Mouse (Mus musculus) NIH3T3 (cell line): ENCODE data around the gene Rin2.
A peak's percentile ranks its signal among the peaks of the same experiment; 100 is the strongest.

ENCODE experiments used
- DNase-seq: peaks from one replicate; pipeline ENCODE4 v3.0.0-alpha.2; 2012; ENCODE audit warnings: low read depth

The Rin2 gene

GRCm38 (mm10) chr2:145730905-145731304 is 55.9 kb downstream of the Rin2 start:
- DNase-seq: no peak

GRCm38 (mm10) chr2:145735079-145735478 is 60.1 kb downstream of the Rin2 start:
- DNase-seq: peak; percentile 34

GRCm38 (mm10) chr2:145736543-145736942 is 61.5 kb downstream of the Rin2 start:
- DNase-seq: no peak

GRCm38 (mm10) chr2:145737196-145737595 is 62.2 kb downstream of the Rin2 start:
- peak; percentile 76 for DNase-seq

- no peak for DNase-seq
These were observed 65.7 kb downstream of the Rin2 start for GRCm38 (mm10) chr2:145740729-145741128.

GRCm38 (mm10) chr2:145742795-145743710 is 68.0 kb downstream of the Rin2 start:
- no peak for DNase-seq

GRCm38 (mm10) chr2:145746406-145746805 is 71.4 kb downstream of the Rin2 start:
- no peak for DNase-seq

- DNase-seq: no peak
These were observed 74.6 kb downstream of the Rin2 start for GRCm38 (mm10) chr2:145749645-145750044.

- no peak for DNase-seq
These were observed 77.6 kb downstream of the Rin2 start for GRCm38 (mm10) chr2:145752572-145752971.

GRCm38 (mm10) chr2:145753973-145754372 is 79.0 kb downstream of the Rin2 start:
- no peak for DNase-seq

GRCm38 (mm10) chr2:145755864-145756822 is 81.1 kb downstream of the Rin2 start:
- DNase-seq: peak; percentile 27

- peak; percentile 79 for DNase-seq
These were observed 85.1 kb downstream of the Rin2 start for GRCm38 (mm10) chr2:145760121-145760520.

- DNase-seq: peak; percentile 76
These were observed 86.4 kb downstream of the Rin2 start for GRCm38 (mm10) chr2:145761436-145761835.

GRCm38 (mm10) chr2:145769964-145770363 is 94.9 kb downstream of the Rin2 start:
- DNase-seq: no peak

GRCm38 (mm10) chr2:145770730-145771536 is 95.9 kb downstream of the Rin2 start:
- DNase-seq: peak; percentile 43

- DNase-seq: no peak
These were observed 108.2 kb downstream of the Rin2 start for GRCm38 (mm10) chr2:145783247-145783646.

- DNase-seq: peak; percentile 51
These were observed 109.4 kb downstream of the Rin2 start for GRCm38 (mm10) chr2:145784246-145784935.

- peak; percentile 39 for DNase-seq
These were observed 109.9 kb downstream of the Rin2 start for GRCm38 (mm10) chr2:145784964-145785363.

GRCm38 (mm10) chr2:145785758-145786617 is 111.0 kb downstream of the Rin2 start:
- DNase-seq: peak; percentile 60

- no peak for DNase-seq
These were observed 111.6 kb downstream of the Rin2 start for GRCm38 (mm10) chr2:145786618-145786932.
